Mouse (Mus musculus) kidney, embryonic 15.5 days (tissue): ENCODE data around the gene Arel1. TPM values are rescaled to one million over a fixed set of nuclear protein-coding genes. Genes with fewer than 3 reads are reported as not detected.

Experiments used
- polyA plus RNA-seq: library from polyadenylated mRNA; unstranded; fragments of >200 nt; fragmentation: Nextera tagmentation; extraction: Ambion mirVana; gene quantifications from 2 replicates; pipeline ENCODE4 v1.2.1, GENCODE M21; 2015

The Arel1 gene
- polyA plus RNA-seq, 1 experiment from 2014 or later = 13.7 TPM

Other genes with a start within 250 kb of the Arel1 start
- 62.6 and 63.3 TPM in 2 replicates for gene Npc2, start 197.7 kb downstream of the Arel1 start, polyA plus RNA-seq
- 143 TPM in 2 replicates for gene Isca2, start 197.6 kb downstream of the Arel1 start, polyA plus RNA-seq
- gene Ltbp2, start 94.4 kb downstream of the Arel1 start, polyA plus RNA-seq = 0.50 and 0.62 TPM in 2 replicates
- gene Fcf1, start within 50 bp of the Arel1 start, polyA plus RNA-seq = 137 and 162 TPM in 2 replicates
- 29.8 and 29.9 TPM in 2 replicates for gene Ylpm1, start 25.4 kb upstream of the Arel1 start, polyA plus RNA-seq
- 3.4 and 4.2 TPM in 2 replicates for gene Prox2, start 139.9 kb upstream of the Arel1 start, polyA plus RNA-seq
- gene Dlst, start 139.9 kb upstream of the Arel1 start, polyA plus RNA-seq = 120 and 123 TPM in 2 replicates
- 1.0 and 1.4 TPM in 2 replicates for gene Rps6kl1, start 180.4 kb upstream of the Arel1 start, polyA plus RNA-seq
- gene Pgf, start 206.9 kb upstream of the Arel1 start, polyA plus RNA-seq = 15.9 and 18.8 TPM in 2 replicates
- gene Eif2b2, start 248.6 kb upstream of the Arel1 start, polyA plus RNA-seq = 98.7 and 105 TPM in 2 replicates